Mouse (Mus musculus) limb, embryonic 12.5 days (tissue): ENCODE results near the gene Ms4a15. TPM values are rescaled to one million over a fixed set of nuclear protein-coding genes. Genes with fewer than 3 reads are reported as not detected.

Experiments
- ATAC-seq: fragments of 200-750 bp; cut with Nextera tagmentation; 2 replicates; pipeline ENCODE4 v1.8.0; 2017; ENCODE audit warnings: low read depth, moderate TSS enrichment; ENCODE audit not compliant: insufficient number of reproducible peaks, insufficient read depth, low FRiP score, low TSS enrichment
- H3K27ac ChIP-seq: fragments of 300-500 bp; sonication (generic); 2 replicates; pipeline ENCODE4 v1.5.1; 2016; ENCODE audit warnings: mild to moderate bottlenecking, moderate library complexity
- H3K27me3 ChIP-seq: fragments of 300-500 bp; sonication (generic); 2 replicates; pipeline ENCODE4 v1.6.1; 2016; ENCODE audit warnings: mild to moderate bottlenecking, moderate library complexity
- H3K36me3 ChIP-seq: fragments of 300-500 bp; sonication (generic); 2 replicates; pipeline ENCODE4 v1.6.1; 2016; ENCODE audit warnings: mild to moderate bottlenecking, moderate library complexity
- H3K4me1 ChIP-seq: fragments of 300-500 bp; sonication (generic); replicated peaks from 2 replicates; pipeline ENCODE4 v1.6.1; 2016
- H3K4me2 ChIP-seq: fragments of 300-500 bp; sonication (generic); 2 replicates; pipeline ENCODE4 v1.6.1; 2016; ENCODE audit warnings: mild to moderate bottlenecking, moderate library complexity
- H3K4me3 ChIP-seq: fragments of 300-500 bp; sonication (generic); replicated peaks from 2 replicates; pipeline ENCODE4 v1.5.1; 2016; ENCODE audit warnings: mild to moderate bottlenecking
- H3K9ac ChIP-seq: fragments of 300-500 bp; sonication (generic); replicated peaks from 2 replicates; pipeline ENCODE4 v1.6.1; 2016; ENCODE audit warnings: mild to moderate bottlenecking, moderate library complexity
- H3K9me3 ChIP-seq: fragments of 300-500 bp; sonication (generic); 2 replicates; pipeline ENCODE4 v1.6.1; 2016; ENCODE audit warnings: mild to moderate bottlenecking, moderate library complexity
- WGBS: fragments of 180-500 bp; shearing (Covaris S2); methylation state at CpG from one replicate; pipeline ENCODE4 v1.1.7; 2016; 5-methylcytosine and 5-hydroxymethylcytosine counted together
- polyA plus RNA-seq: library from polyadenylated mRNA; unstranded; fragments of >200 nt; fragmentation: Nextera tagmentation; extraction: Ambion mirVana; gene quantifications from 2 replicates; pipeline ENCODE4 v1.2.1, GENCODE M21; 2016

The Ms4a15 gene
- polyA plus RNA-seq, 1 experiment from 2014 or later, result not detected

DNA sequence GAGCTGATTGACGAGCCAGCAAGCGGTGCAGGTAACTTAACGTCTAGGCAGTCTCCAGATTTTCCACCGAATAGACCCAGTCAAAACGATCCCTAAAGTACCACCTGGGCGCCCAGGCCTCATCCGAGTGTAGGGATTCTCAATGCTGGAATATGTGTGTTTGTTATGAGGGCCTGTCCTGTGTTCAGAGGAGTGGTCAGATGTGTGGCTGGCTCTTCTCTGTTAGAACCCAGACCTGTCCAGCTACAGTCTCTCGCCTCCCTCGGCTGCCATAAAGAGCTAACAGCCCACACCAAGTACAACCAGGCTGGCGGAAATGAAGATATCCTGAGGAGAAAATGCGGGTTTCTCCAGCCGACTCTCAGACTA is 33.1 kb downstream of the Ms4a15 start:
- Histone ChIP-seq H3K9me3 (no peaks in the 10 kb centered on the region), H3K27me3 (peaks cover 42% of the 10 kb centered on the region), H3K4me2 (peak overlapping the region; percentile 26; the same call in 1 of the 2 replicates), H3K27ac (no peak overlapping the region), H3K36me3 (no peaks in the 10 kb centered on the region), H3K4me1 (peaks cover 6% of the 10 kb centered on the region), H3K4me3 (no peak overlapping the region), H3K9ac (no peak overlapping the region)
- ATAC-seq, result peak; percentile 27; the same call in 1 of the 2 replicates
- 46% methylated on average over 12 of the region's 12 CpGs for WGBS

DNA sequence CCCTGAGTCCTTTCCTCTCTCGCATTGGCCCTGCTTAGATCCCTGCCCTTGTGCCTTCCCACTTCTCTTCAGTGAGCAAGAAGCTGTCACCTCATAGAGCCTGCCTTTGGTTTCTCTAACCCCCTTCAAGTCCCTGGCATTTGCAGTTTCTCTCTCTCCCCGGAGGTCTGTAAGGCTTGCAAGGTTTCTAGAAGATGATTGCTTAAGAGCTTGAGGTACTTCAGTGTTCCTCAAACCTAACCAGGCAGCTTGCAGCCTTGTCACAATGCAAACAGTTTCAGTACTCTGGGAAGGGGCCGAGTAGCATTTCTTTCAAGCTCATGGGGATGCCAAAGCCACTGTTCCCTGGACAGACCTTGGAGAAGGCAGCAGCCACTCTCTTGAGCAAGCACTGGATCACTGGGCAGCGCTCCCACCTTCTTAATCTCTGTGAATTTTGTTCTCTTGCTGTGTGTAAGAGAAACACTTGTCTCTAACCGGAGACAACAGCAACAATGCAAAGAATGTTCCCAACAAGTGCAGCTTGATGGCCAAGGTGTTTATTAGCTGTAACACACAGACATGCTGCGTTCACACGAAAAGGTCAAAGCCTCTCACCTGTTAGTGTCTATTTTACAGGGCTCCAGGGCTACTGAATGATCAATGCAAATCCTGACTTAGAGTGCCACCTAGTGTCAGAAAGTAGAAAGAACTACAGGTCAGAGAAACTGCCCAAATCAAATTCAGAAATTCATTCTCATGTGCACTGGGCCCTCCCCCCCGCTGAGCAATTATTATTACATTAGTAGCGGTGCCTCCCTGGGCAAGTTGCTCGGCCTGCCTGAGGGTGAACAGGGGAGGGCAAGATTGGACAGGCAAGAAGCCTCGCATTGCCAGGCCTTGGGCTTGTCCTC is 33.7 kb downstream of the Ms4a15 start:
- no peak overlapping the region for H3K27ac ChIP-seq
- peaks cover 42% of the 10 kb centered on the region for H3K27me3 ChIP-seq
- H3K4me2 ChIP-seq, result peak overlapping the region; percentile 26; the same call in 1 of the 2 replicates
- peaks cover 6% of the 10 kb centered on the region for H3K4me1 ChIP-seq
- H3K36me3 ChIP-seq, result no peaks in the 10 kb centered on the region
- no peaks in the 10 kb centered on the region for H3K9me3 ChIP-seq
- H3K9ac ChIP-seq, result no peak overlapping the region
- 32% methylated on average over 11 of the region's 11 CpGs for WGBS
- ATAC-seq, result peak; percentile 28; the same call in 1 of the 2 replicates
- no peak overlapping the region for H3K4me3 ChIP-seq

DNA sequence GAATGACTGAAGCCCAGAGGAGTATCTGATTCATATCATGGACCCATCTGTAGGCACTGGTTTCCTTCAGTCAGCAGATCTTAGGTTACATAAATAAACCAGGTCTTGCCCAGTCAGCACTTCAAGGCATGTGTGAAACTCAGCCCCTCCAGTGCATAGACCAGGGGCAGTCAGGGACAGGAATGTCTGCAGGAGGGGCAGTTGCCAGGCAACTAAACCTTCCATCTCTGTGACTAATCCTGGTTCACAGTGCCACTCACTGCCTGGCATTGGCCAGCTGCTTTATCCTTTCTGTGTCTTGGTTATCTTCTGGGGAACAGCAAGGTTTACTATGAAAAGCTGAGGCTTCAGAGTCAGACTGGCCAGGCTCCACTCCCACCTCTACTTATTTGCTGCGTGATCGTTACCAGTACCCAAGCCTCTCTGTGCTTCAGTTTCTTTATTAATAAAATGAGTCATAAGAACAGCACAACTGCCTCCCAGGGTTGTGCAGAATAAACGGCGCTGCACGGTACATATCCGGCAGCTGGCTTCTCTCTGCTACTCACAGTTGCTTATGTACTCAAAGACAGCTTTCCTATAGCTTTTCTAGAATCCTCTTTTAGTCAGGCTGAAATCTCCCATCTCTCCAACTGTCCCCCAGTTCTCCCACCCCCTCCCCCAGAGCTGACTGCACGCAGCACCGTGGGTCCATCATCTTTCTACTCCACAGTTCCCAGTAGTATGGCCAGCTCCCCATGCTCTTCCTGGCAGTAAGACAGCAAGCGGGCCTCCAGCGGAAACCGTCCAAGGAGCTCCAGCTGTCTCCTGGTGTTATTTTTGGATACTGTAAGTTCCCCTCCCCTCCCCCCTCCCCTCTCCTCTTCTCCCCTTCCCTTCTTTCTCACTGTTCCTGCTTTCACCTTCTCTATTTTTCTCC is 40.8 kb downstream of the Ms4a15 start:
- Histone ChIP-seq H3K36me3 (no peaks in the 10 kb centered on the region; the same call in 1 of the 2 replicates), H3K4me1 (peaks cover 12% of the 10 kb centered on the region), H3K27me3 (peaks cover 12% of the 10 kb centered on the region), H3K9ac (no peak overlapping the region), H3K9me3 (no peaks in the 10 kb centered on the region), H3K4me2 (no peak overlapping the region), H3K27ac (no peak overlapping the region), H3K4me3 (no peak overlapping the region)
- ATAC-seq, result peak; percentile 69
- WGBS, result 72% methylated on average over 11 of the region's 11 CpGs

DNA sequence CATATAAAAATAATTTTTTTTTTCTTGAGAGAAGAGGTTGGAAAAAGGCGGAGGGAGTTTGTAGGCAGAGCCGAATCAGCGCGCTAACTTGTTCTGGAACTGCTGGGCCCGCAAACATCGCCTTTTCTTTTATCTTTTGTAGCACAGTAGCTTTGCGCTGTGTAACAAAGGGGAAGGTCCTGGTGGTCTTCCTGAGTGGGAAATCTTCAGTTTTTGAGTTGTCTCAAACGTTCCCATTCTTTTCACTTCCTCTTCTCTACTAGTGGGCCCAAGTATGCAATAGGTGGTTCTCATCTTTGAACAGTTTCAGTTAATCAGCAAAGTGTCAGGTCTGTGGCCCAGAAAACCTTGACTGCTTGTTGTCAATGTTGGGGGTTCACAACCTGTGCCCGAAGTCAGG is 43.5 kb downstream of the Ms4a15 start:
- Histone ChIP-seq H3K9ac (0 out of 2 replicates have a peak overlapping the region, but pooled peaks have one; percentile 23), H3K9me3 (no peaks in the 10 kb centered on the region), H3K4me2 (peak overlapping the region; percentile 100), H3K27me3 (0 out of 2 replicates have a peak, but pooled peaks cover 4% of the 10 kb centered on the region), H3K4me3 (peak overlapping the region; percentile 79), H3K36me3 (peaks cover 19% of the 10 kb centered on the region), H3K4me1 (peaks cover 22% of the 10 kb centered on the region), H3K27ac (peak overlapping the region; percentile 45; the same call in 1 of the 2 replicates)
- WGBS, result 33% methylated on average over 9 of the region's 9 CpGs
- ATAC-seq, result no peak

GRCm38 (mm10) chr19:10949112-10949511 is 43.9 kb downstream of the Ms4a15 start, which contains the start of gene Ccdc86:
Gene Ccdc86, minus strand, starts transcription at chr19:10949266.
- peak within 1 kb of the TSS; percentile 100 for H3K4me2 ChIP-seq
- peaks cover 23% of the 10 kb centered on the region for H3K36me3 ChIP-seq
- WGBS, result under 1% methylated on average over 30 of the region's 30 CpGs
- peak within 1 kb of the TSS; percentile 88 for H3K9ac ChIP-seq
- H3K9me3 ChIP-seq, result no peaks in the 10 kb centered on the region
- ATAC-seq, result peak; percentile 96
- H3K4me1 ChIP-seq, result peaks cover 22% of the 10 kb centered on the region
- H3K4me3 ChIP-seq, result peak within 1 kb of the TSS; percentile 79
- peak within 1 kb of the TSS; percentile 45; the same call in 1 of the 2 replicates for H3K27ac ChIP-seq
- H3K27me3 ChIP-seq, result 0 out of 2 replicates have a peak, but pooled peaks cover 4% of the 10 kb centered on the region

- H3K4me2 ChIP-seq, result peak overlapping the region; percentile 100
- H3K4me1 ChIP-seq, result peaks cover 22% of the 10 kb centered on the region
- no peak for ATAC-seq
- H3K9ac ChIP-seq, result peak overlapping the region; percentile 88
- no peaks in the 10 kb centered on the region for H3K9me3 ChIP-seq
- peaks cover 30% of the 10 kb centered on the region for H3K36me3 ChIP-seq
- peak overlapping the region; percentile 79 for H3K4me3 ChIP-seq
- no peak overlapping the region for H3K27ac ChIP-seq
- 0 out of 2 replicates have a peak, but pooled peaks cover 4% of the 10 kb centered on the region for H3K27me3 ChIP-seq
- WGBS, result 1% methylated on average over 20 of the region's 20 CpGs
Observed at GRCm38 (mm10) chr19:10948416-10948815, 44.6 kb downstream of the Ms4a15 start.

- Histone ChIP-seq H3K9me3 (no peaks in the 10 kb centered on the region), H3K4me1 (peaks cover 22% of the 10 kb centered on the region), H3K36me3 (peaks cover 42% of the 10 kb centered on the region), H3K9ac (peak overlapping the region; percentile 88), H3K4me3 (peak overlapping the region; percentile 79), H3K27me3 (no peaks in the 10 kb centered on the region), H3K27ac (no peak overlapping the region), H3K4me2 (peak overlapping the region; percentile 100)
- 78% methylated on average over 5 of the region's 5 CpGs for WGBS
- no peak for ATAC-seq
Observed at GRCm38 (mm10) chr19:10947219-10947618, 45.8 kb downstream of the Ms4a15 start.

- no peak for ATAC-seq
- Histone ChIP-seq H3K4me2 (peak overlapping the region; percentile 100; the same call in 1 of the 2 replicates), H3K36me3 (peaks cover 46% of the 10 kb centered on the region), H3K4me1 (peaks cover 22% of the 10 kb centered on the region), H3K9ac (0 out of 2 replicates have a peak overlapping the region, but pooled peaks have one; percentile 23), H3K27me3 (no peaks in the 10 kb centered on the region), H3K4me3 (0 out of 2 replicates have a peak overlapping the region, but pooled peaks have one; percentile 79), H3K27ac (no peak overlapping the region), H3K9me3 (no peaks in the 10 kb centered on the region)
- 91% methylated on average over 3 of the region's 3 CpGs for WGBS
Observed at GRCm38 (mm10) chr19:10946506-10946905, 46.5 kb downstream of the Ms4a15 start.

DNA sequence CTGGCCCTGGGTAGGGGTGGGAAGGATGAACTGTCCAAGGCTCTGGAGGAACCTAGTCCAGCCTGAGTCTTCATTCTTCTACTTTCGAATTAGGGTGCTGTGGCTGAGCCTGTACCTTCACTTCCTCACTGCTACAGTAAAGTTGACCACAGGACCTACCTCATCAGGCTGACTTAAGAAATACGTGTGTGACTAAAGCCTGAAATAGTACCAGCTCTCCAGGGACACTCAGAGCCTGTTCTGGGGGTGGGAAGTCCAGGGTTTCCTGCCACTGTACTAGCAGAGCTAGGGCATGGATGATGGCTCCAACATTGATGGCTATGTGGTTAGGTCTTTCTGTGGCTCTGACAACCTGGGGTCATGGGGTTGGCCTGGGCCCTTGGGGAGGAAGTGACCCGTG is 49.1 kb downstream of the Ms4a15 start:
- H3K27ac ChIP-seq, result no peak overlapping the region
- no peaks in the 10 kb centered on the region for H3K27me3 ChIP-seq
- no peak for ATAC-seq
- peaks cover 34% of the 10 kb centered on the region for H3K4me1 ChIP-seq
- no peak overlapping the region for H3K4me3 ChIP-seq
- H3K4me2 ChIP-seq, result no peak overlapping the region
- H3K36me3 ChIP-seq, result peaks cover 46% of the 10 kb centered on the region
- no peaks in the 10 kb centered on the region for H3K9me3 ChIP-seq
- no peak overlapping the region for H3K9ac ChIP-seq
- WGBS, result 89% methylated on average over 3 of the region's 3 CpGs

DNA sequence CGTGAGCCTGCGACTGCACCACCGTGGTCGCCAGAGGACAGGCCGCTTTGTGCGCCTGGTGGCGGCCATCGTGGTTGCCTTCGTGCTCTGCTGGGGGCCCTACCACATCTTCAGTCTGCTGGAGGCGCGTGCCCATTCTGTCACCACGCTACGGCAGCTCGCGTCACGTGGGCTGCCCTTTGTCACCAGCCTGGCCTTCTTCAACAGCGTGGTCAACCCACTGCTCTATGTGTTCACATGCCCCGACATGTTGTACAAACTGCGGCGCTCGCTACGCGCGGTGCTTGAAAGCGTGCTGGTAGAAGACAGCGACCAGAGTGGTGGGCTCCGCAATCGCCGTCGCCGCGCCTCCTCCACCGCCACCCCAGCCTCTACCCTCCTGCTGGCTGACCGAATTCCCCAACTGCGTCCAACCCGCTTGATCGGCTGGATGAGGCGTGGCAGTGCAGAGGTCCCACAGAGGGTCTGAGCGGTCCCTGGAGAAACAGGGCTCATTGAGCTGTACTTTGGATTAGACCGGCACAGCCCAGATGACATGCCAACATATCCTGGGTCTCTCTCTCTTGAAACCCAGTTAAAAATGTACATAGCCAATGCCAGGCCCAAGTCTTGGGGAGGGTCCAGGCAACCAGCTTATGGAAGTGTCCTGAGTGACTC is 52.1 kb downstream of the Ms4a15 start:
- Histone ChIP-seq H3K4me3 (peak overlapping the region; percentile 42), H3K36me3 (peaks cover 39% of the 10 kb centered on the region), H3K4me2 (peak overlapping the region; percentile 75), H3K4me1 (peaks cover 12% of the 10 kb centered on the region; the same call in 1 of the 2 replicates), H3K27ac (no peak overlapping the region), H3K27me3 (no peaks in the 10 kb centered on the region), H3K9ac (peak overlapping the region; percentile 56), H3K9me3 (no peaks in the 10 kb centered on the region)
- ATAC-seq, result peak; percentile 44
- 2% methylated on average over 40 of the region's 40 CpGs for WGBS
